ENCODE assay signal across 23 mouse cellular contexts in genomic region chr15:103549475-103549874, GRCm38 (mm10). TPM values are rescaled to one million over a fixed set of nuclear protein-coding genes. Genes with fewer than 3 reads are reported as not detected.
"Had no signal": no experiment of that assay in that cellular context is flagged by ENCODE, and none has a peak within 500 bp of the region (broad histone marks: within the 10 kb centered on the region; RNA-seq: fewer than 3 reads in every experiment).

No protein-coding gene starts in this region.

- H3K9ac ChIP-seq: limb, embryonic 13.5 days; liver, embryonic 15.5 days; lung, embryonic 14.5 days; midbrain, embryonic 15.5 days; neural tube, embryonic 12.5 days; stomach, embryonic 15.5 days had no signal

- H3K27ac ChIP-seq: kidney, postnatal 0 days; layer of hippocampus, adult 2 months; limb, embryonic 13.5 days; liver, embryonic 15.5 days; midbrain, embryonic 15.5 days; neural tube, embryonic 12.5 days; stomach, embryonic 15.5 days had no signal

- H3K9me3 ChIP-seq: limb, embryonic 13.5 days; liver, embryonic 15.5 days; megakaryocyte, embryonic 14.5 days; midbrain, embryonic 15.5 days; neural tube, embryonic 12.5 days; stomach, embryonic 15.5 days had no signal

- ATAC-seq: midbrain, embryonic 15.5 days had no signal

- H3K4me1 ChIP-seq: liver, embryonic 15.5 days; megakaryocyte, embryonic 14.5 days; midbrain, embryonic 15.5 days; neural tube, embryonic 12.5 days; stomach, embryonic 15.5 days had no signal

- H3K4me3 ChIP-seq: layer of hippocampus, adult 2 months; limb, embryonic 13.5 days; liver, embryonic 15.5 days; megakaryocyte, embryonic 14.5 days; midbrain, embryonic 15.5 days; neural tube, embryonic 12.5 days; stomach, embryonic 15.5 days had no signal

- H3K36me3 ChIP-seq: limb, embryonic 13.5 days; liver, embryonic 15.5 days; midbrain, embryonic 15.5 days; neural tube, embryonic 12.5 days; stomach, embryonic 15.5 days had no signal

- H3K4me2 ChIP-seq: limb, embryonic 13.5 days; liver, embryonic 11.5 days; liver, embryonic 15.5 days; lung, embryonic 14.5 days; midbrain, embryonic 11.5 days; midbrain, embryonic 15.5 days; neural tube, embryonic 12.5 days; stomach, embryonic 15.5 days had no signal

- DNase-seq: kidney, adult 9 months; kidney, postnatal 36 days; left cerebral cortex, postnatal 4 days; lung, embryonic 14.5 days; retina, postnatal 1 day; right cerebral cortex, postnatal 4 days; spleen, adult 18-20 months; thymus, adult 2 months; thymus, postnatal 25 days had no signal

- H3K27me3 ChIP-seq: liver, embryonic 15.5 days; midbrain, embryonic 15.5 days; neural tube, embryonic 12.5 days; stomach, embryonic 15.5 days had no signal

RNA-seq across cellular contexts. Expression of gene Ppp1r1a, which starts 11.7 kb away (rescaled TPM):
- total RNA-seq: monocyte, adult 5-6 weeks; neutrophil, adult 5-6 weeks had no signal

RNA-seq across cellular contexts. Expression of gene Glycam1, which starts 15.4 kb away (rescaled TPM):
- total RNA-seq: left cerebral cortex, postnatal 4 days; monocyte, adult 5-6 weeks; neutrophil, adult 5-6 weeks had no signal
- polyA plus RNA-seq: kidney, postnatal 0 days; limb, embryonic 13.5 days; liver, embryonic 11.5 days; liver, embryonic 15.5 days; lung, embryonic 14.5 days; midbrain, embryonic 11.5 days; midbrain, embryonic 15.5 days; neural tube, embryonic 12.5 days; stomach, embryonic 15.5 days; testis, adult 2 months; thymus, adult 2 months; urinary bladder, adult 2 months had no signal
